Mouse (Mus musculus) midbrain, embryonic 15.5 days (tissue): ENCODE measurements around the gene Tmem164. TPM values are rescaled to one million over a fixed set of nuclear protein-coding genes. Genes with fewer than 3 reads are reported as not detected.

Experiments
- ATAC-seq: fragments of 200-750 bp; cut with Nextera tagmentation; replicated peaks from 2 replicates; pipeline ENCODE4 v1.8.0; 2017; ENCODE audit warnings: moderate TSS enrichment
- H3K27ac ChIP-seq: fragments of 300-500 bp; sonication (generic); 2 replicates; pipeline ENCODE4 v1.5.1; 2015; ENCODE audit warnings: mild to moderate bottlenecking, inconsistent platforms
- H3K27me3 ChIP-seq: fragments of 300-500 bp; sonication (generic); replicated peaks from 2 replicates; pipeline ENCODE4 v1.6.1; 2015; ENCODE audit warnings: inconsistent platforms
- H3K36me3 ChIP-seq: fragments of 300-500 bp; sonication (generic); replicated peaks from 2 replicates; pipeline ENCODE4 v1.6.1; 2015; ENCODE audit warnings: inconsistent platforms
- H3K4me1 ChIP-seq: fragments of 300-500 bp; sonication (generic); 2 replicates; pipeline ENCODE4 v1.6.1; 2015; ENCODE audit warnings: inconsistent platforms
- H3K4me2 ChIP-seq: fragments of 300-500 bp; sonication (generic); 2 replicates; pipeline ENCODE4 v1.6.1; 2015; ENCODE audit warnings: inconsistent platforms, mild to moderate bottlenecking, moderate library complexity
- H3K4me3 ChIP-seq: fragments of 300-500 bp; sonication (generic); 2 replicates; pipeline ENCODE4 v1.5.1; 2015; ENCODE audit warnings: mild to moderate bottlenecking, inconsistent platforms
- H3K9ac ChIP-seq: fragments of 300-500 bp; sonication (generic); 2 replicates; pipeline ENCODE4 v1.6.1; 2015; ENCODE audit warnings: mild to moderate bottlenecking, inconsistent platforms
- H3K9me3 ChIP-seq: fragments of 300-500 bp; sonication (generic); 2 replicates; pipeline ENCODE4 v1.6.1; 2016; ENCODE audit warnings: inconsistent platforms
- WGBS: fragments of 180-500 bp; shearing (Covaris S2); methylation state at CpG from one replicate; pipeline ENCODE4 v1.1.7; 2015; ENCODE audit warnings: mixed read lengths; 5-methylcytosine and 5-hydroxymethylcytosine counted together
- polyA plus RNA-seq: library from polyadenylated mRNA; unstranded; fragments of >200 nt; fragmentation: Nextera tagmentation; extraction: Ambion mirVana; gene quantifications from 2 replicates; pipeline ENCODE4 v1.2.1, GENCODE M21; 2015

Tmem164 gene
- polyA plus RNA-seq, 1 experiment from 2014 or later, result 22.3 TPM

GRCm38 (mm10) chrX:142769698-142770097 is 88.5 kb downstream of the Tmem164 start:
- Histone ChIP-seq H3K9ac (no peak overlapping the region), H3K4me1 (no peaks in the 10 kb centered on the region), H3K36me3 (no peaks in the 10 kb centered on the region), H3K4me2 (no peak overlapping the region), H3K4me3 (no peak overlapping the region), H3K9me3 (no peaks in the 10 kb centered on the region), H3K27ac (no peak overlapping the region), H3K27me3 (peaks cover 3% of the 10 kb centered on the region; the same call in 1 of the 2 replicates)
- WGBS, result 77% methylated on average over 6 of the region's 6 CpGs
- ATAC-seq, result no peak

GRCm38 (mm10) chrX:142773658-142774057 is 92.5 kb downstream of the Tmem164 start:
- 93% methylated on average over 4 of the region's 4 CpGs for WGBS
- H3K36me3 ChIP-seq, result no peaks in the 10 kb centered on the region
- H3K4me3 ChIP-seq, result no peak overlapping the region
- H3K9me3 ChIP-seq, result no peaks in the 10 kb centered on the region
- H3K9ac ChIP-seq, result no peak overlapping the region
- H3K4me1 ChIP-seq, result no peaks in the 10 kb centered on the region
- no peak overlapping the region for H3K27ac ChIP-seq
- H3K4me2 ChIP-seq, result no peak overlapping the region
- no peak for ATAC-seq
- peaks cover 3% of the 10 kb centered on the region for H3K27me3 ChIP-seq

- WGBS, result 57% methylated on average over 4 of the region's 4 CpGs
- Histone ChIP-seq H3K4me1 (no peaks in the 10 kb centered on the region), H3K9me3 (no peaks in the 10 kb centered on the region), H3K4me2 (no peak overlapping the region), H3K27ac (no peak overlapping the region), H3K4me3 (no peak overlapping the region), H3K9ac (no peak overlapping the region), H3K27me3 (peaks cover 3% of the 10 kb centered on the region), H3K36me3 (no peaks in the 10 kb centered on the region)
- no peak for ATAC-seq
Measured at GRCm38 (mm10) chrX:142776131-142776530, 94.9 kb downstream of the Tmem164 start.

GRCm38 (mm10) chrX:142778638-142779037 is 97.4 kb downstream of the Tmem164 start:
- Histone ChIP-seq H3K4me2 (no peak overlapping the region), H3K9me3 (no peaks in the 10 kb centered on the region), H3K27me3 (no peaks in the 10 kb centered on the region; the same call in none of the 2 replicates), H3K9ac (no peak overlapping the region), H3K4me3 (no peak overlapping the region), H3K36me3 (no peaks in the 10 kb centered on the region), H3K4me1 (no peaks in the 10 kb centered on the region), H3K27ac (no peak overlapping the region)
- no peak for ATAC-seq
- WGBS, result 64% methylated on average over 6 of the region's 6 CpGs

GRCm38 (mm10) chrX:142786160-142787052 is 105.2 kb downstream of the Tmem164 start:
- H3K4me3 ChIP-seq, result no peak overlapping the region
- no peak overlapping the region for H3K27ac ChIP-seq
- no peak overlapping the region for H3K4me2 ChIP-seq
- no peaks in the 10 kb centered on the region for H3K36me3 ChIP-seq
- H3K9me3 ChIP-seq, result no peaks in the 10 kb centered on the region
- no peak overlapping the region for H3K9ac ChIP-seq
- 58% methylated on average over 10 of the region's 10 CpGs for WGBS
- H3K27me3 ChIP-seq, result peaks cover 4% of the 10 kb centered on the region; the same call in 1 of the 2 replicates
- ATAC-seq, result peak; percentile 69; the same call in 1 of the 2 replicates
- no peaks in the 10 kb centered on the region for H3K4me1 ChIP-seq

GRCm38 (mm10) chrX:142792185-142792584 is 111.0 kb downstream of the Tmem164 start:
- no peaks in the 10 kb centered on the region for H3K36me3 ChIP-seq
- H3K9ac ChIP-seq, result no peak overlapping the region
- no peak overlapping the region for H3K27ac ChIP-seq
- H3K9me3 ChIP-seq, result no peaks in the 10 kb centered on the region
- no peak overlapping the region for H3K4me2 ChIP-seq
- WGBS, result 89% methylated on average over 2 of the region's 2 CpGs
- no peak for ATAC-seq
- peaks cover 4% of the 10 kb centered on the region; the same call in 1 of the 2 replicates for H3K27me3 ChIP-seq
- no peaks in the 10 kb centered on the region for H3K4me1 ChIP-seq
- H3K4me3 ChIP-seq, result no peak overlapping the region

GRCm38 (mm10) chrX:142794069-142794610 is 112.9 kb downstream of the Tmem164 start:
- ATAC-seq, result no peak
- WGBS, result 62% methylated on average over 4 of the region's 4 CpGs

GRCm38 (mm10) chrX:142804596-142804995 is 123.4 kb downstream of the Tmem164 start:
- Histone ChIP-seq H3K36me3 (no peaks in the 10 kb centered on the region), H3K4me1 (no peaks in the 10 kb centered on the region), H3K4me2 (no peak overlapping the region), H3K4me3 (no peak overlapping the region), H3K9ac (no peak overlapping the region), H3K27ac (no peak overlapping the region), H3K27me3 (no peaks in the 10 kb centered on the region), H3K9me3 (no peaks in the 10 kb centered on the region)
- no peak for ATAC-seq
- 87% methylated on average over 3 of the region's 3 CpGs for WGBS

More at GRCm38 (mm10) chrX:142794069-142794610, 112.9 kb downstream of the Tmem164 start:
- no peaks in the 10 kb centered on the region for H3K9me3 ChIP-seq
- no peak overlapping the region for H3K27ac ChIP-seq
- H3K9ac ChIP-seq, result no peak overlapping the region
- no peaks in the 10 kb centered on the region for H3K4me1 ChIP-seq
- H3K4me2 ChIP-seq, result no peak overlapping the region
- no peak overlapping the region for H3K4me3 ChIP-seq
- peaks cover 4% of the 10 kb centered on the region; the same call in 1 of the 2 replicates for H3K27me3 ChIP-seq
- no peaks in the 10 kb centered on the region for H3K36me3 ChIP-seq

GRCm38 (mm10) chrX:142806126-142806525 is 124.9 kb downstream of the Tmem164 start:
- Histone ChIP-seq H3K36me3 (no peaks in the 10 kb centered on the region), H3K27ac (no peak overlapping the region), H3K4me2 (no peak overlapping the region), H3K9me3 (no peaks in the 10 kb centered on the region), H3K4me3 (no peak overlapping the region), H3K9ac (no peak overlapping the region), H3K4me1 (no peaks in the 10 kb centered on the region), H3K27me3 (no peaks in the 10 kb centered on the region)
- whole genome bisulfite sequencing, result 85% methylated on average over 6 of the region's 6 CpGs
- ATAC-seq, result no peak

GRCm38 (mm10) chrX:142806620-142807061 is 125.4 kb downstream of the Tmem164 start:
- no peak overlapping the region for H3K9ac ChIP-seq

GRCm38 (mm10) chrX:142808411-142808810 is 127.2 kb downstream of the Tmem164 start:
- no peaks in the 10 kb centered on the region for H3K9me3 ChIP-seq
- no peaks in the 10 kb centered on the region for H3K27me3 ChIP-seq
- H3K4me2 ChIP-seq, result no peak overlapping the region
- H3K27ac ChIP-seq, result no peak overlapping the region
- no peaks in the 10 kb centered on the region for H3K36me3 ChIP-seq
- no peak overlapping the region for H3K4me3 ChIP-seq
- H3K4me1 ChIP-seq, result no peaks in the 10 kb centered on the region
- 45% methylated on average over 9 of the region's 9 CpGs for WGBS
- peak; percentile 53 for ATAC-seq
- H3K9ac ChIP-seq, result no peak overlapping the region

More at GRCm38 (mm10) chrX:142806620-142807061, 125.4 kb downstream of the Tmem164 start:
- no peak overlapping the region for H3K4me2 ChIP-seq
- no peaks in the 10 kb centered on the region for H3K4me1 ChIP-seq
- H3K36me3 ChIP-seq, result no peaks in the 10 kb centered on the region
- WGBS, result 42% methylated on average over 10 of the region's 10 CpGs
- H3K9me3 ChIP-seq, result no peaks in the 10 kb centered on the region
- peak; percentile 55 for ATAC-seq
- H3K4me3 ChIP-seq, result no peak overlapping the region
- no peak overlapping the region for H3K27ac ChIP-seq
- H3K27me3 ChIP-seq, result no peaks in the 10 kb centered on the region

GRCm38 (mm10) chrX:142813146-142813545 is 131.9 kb downstream of the Tmem164 start:
- Histone ChIP-seq H3K4me3 (no peak overlapping the region), H3K4me2 (no peak overlapping the region), H3K27me3 (no peaks in the 10 kb centered on the region), H3K36me3 (no peaks in the 10 kb centered on the region), H3K9me3 (no peaks in the 10 kb centered on the region), H3K4me1 (no peaks in the 10 kb centered on the region), H3K27ac (no peak overlapping the region), H3K9ac (no peak overlapping the region)
- 19% methylated on average over 6 of the region's 6 CpGs for WGBS
- ATAC-seq, result no peak
